Mouse (Mus musculus) embryonic fibroblast, embryonic 13.5 days (primary cell): ENCODE measurements around the gene Pde4d. TPM values are rescaled to one million over a fixed set of nuclear protein-coding genes. Genes with fewer than 3 reads are reported as not detected.

ENCODE experiments used
- H3K27ac ChIP-seq: 2 replicates; pipeline ENCODE4 v1.5.1; 2012; ENCODE audit warnings: low read length, control low read depth, inconsistent platforms; ENCODE audit not compliant: insufficient read depth
- H3K4me1 ChIP-seq: 2 replicates; pipeline ENCODE4 v1.6.1; 2011; ENCODE audit warnings: low read length; ENCODE audit not compliant: control insufficient read depth, insufficient read depth
- H3K4me3 ChIP-seq: 2 replicates; pipeline ENCODE4 v1.5.1; 2011; ENCODE audit warnings: mild to moderate bottlenecking, control low read depth, low read length; ENCODE audit not compliant: insufficient read depth
- CTCF ChIP-seq: IDR thresholded peaks from 2 replicates; pipeline ENCODE4 v1.5.1; 2011; ENCODE audit warnings: mild to moderate bottlenecking, control low read depth, low read length, moderate library complexity, borderline replicate concordance; ENCODE audit not compliant: insufficient read depth
- POLR2A ChIP-seq: IDR thresholded peaks from 2 replicates; pipeline ENCODE4 v1.6.1; 2011; ENCODE audit warnings: low read depth, mild to moderate bottlenecking, control low read depth, low read length, moderate library complexity
- polyA plus RNA-seq: library from polyadenylated mRNA; stranded (reverse); fragments of >200 nt; gene quantifications from 2 replicates; pipeline ENCODE4 v1.2.4, GENCODE M21; 2011; ENCODE audit warnings: low read depth; ENCODE audit not compliant: missing spikeins, insufficient read length

Pde4d gene
- polyA plus RNA-seq, 1 experiment = 26.9 TPM

DNA sequence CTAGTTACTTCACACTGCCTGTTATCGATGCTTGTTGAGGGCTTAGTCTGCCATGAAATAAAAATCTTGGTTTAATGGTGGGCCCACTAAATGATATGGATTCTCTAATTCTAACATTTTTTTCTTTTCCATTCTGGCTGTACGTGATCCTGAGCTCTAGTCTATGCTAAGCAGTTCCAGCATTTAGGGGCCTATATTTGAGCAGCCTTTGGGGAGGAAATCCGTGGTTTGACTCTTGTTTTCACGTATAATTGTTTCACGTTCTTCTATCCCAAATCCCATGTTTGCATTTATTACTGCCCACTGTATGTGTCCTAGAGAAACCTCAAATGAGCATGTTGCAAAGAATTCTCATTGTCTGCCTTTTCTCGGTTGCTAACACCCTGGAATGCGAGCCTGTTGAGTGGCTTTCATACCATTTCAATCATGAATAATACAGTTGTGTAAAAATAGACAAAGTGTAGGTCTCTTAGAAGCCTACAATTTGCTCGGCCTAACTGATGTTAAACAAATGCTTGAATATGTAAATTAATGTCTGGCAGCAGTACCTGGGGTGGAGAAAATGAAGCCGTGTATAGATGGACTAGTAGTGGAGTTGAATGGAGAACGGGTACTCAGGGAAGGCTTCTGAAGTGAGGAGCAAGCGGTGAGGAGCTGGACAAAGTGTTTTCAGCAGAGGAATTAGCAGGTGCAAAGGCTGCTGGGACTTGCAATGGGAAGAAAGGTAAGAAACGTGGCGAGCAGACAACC, 76.7 kb downstream of the Pde4d start:
- H3K4me1 ChIP-seq = peaks cover 10% of the 10 kb centered on the region; the same call in 1 of the 2 replicates
- no peak overlapping the region for H3K4me3 ChIP-seq
- H3K27ac ChIP-seq = peak overlapping the region; percentile 81
- TF ChIP-seq POLR2A = no peak
- TF ChIP-seq CTCF = no peak

DNA sequence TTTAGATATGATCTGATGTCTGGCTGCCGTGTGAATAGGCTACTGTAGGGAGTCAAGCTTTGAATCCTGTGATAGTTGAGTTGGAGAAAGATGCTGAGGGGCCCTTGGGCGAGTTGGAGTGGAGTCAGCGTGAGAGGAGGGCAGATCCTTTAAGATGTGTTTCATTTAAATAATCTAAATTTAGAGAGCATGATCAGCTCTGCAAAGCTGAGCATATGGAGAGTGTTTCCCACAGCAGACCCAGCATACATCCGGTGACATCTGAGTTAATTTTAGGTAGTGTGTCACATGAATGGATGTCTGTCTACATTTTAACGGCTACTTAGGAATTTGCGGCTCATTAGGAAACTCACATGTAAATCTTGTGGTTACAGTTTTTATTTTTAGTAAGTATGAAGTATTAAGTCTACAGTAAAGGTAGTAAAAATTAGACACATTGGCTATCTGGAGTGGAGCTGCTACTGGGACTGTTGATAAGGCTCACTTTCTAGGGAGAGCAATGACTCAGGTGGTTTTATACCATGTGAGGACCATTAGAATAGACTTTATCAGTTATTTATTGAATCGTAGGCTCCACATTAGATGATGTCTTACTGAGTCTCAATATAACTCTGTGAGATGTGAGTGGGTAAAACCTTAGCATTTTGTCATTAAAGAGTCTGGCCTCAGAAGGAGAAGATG, 77.5 kb downstream of the Pde4d start:
- Histone ChIP-seq H3K4me3 (no peak overlapping the region), H3K4me1 (peaks cover 10% of the 10 kb centered on the region; the same call in 1 of the 2 replicates), H3K27ac (peak overlapping the region; percentile 16)
- TF ChIP-seq POLR2A (no peak), CTCF (no peak)

DNA sequence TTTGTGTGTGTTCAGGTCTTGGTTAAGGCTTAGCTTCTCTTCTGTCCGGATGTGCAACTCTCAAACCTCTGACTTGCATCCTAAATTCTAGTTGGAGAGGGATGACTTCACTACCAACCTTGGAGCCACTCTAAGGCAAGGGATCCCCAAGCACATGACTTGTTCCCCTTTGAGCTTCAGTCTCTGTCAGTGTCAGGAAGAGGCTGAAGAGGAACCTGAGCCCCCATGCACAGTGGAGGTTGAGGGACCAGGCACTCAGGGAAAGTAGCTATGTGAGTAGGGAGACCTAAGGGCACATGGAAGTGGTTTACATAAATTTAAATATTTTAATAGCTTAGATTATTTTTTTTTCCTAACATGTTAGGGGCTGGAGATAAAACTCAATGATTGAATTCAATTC, 78.6 kb downstream of the Pde4d start:
- Histone ChIP-seq H3K27ac (no peak overlapping the region), H3K4me1 (peaks cover 10% of the 10 kb centered on the region; the same call in 1 of the 2 replicates), H3K4me3 (no peak overlapping the region)
- TF ChIP-seq CTCF (no peak), POLR2A (no peak)

DNA sequence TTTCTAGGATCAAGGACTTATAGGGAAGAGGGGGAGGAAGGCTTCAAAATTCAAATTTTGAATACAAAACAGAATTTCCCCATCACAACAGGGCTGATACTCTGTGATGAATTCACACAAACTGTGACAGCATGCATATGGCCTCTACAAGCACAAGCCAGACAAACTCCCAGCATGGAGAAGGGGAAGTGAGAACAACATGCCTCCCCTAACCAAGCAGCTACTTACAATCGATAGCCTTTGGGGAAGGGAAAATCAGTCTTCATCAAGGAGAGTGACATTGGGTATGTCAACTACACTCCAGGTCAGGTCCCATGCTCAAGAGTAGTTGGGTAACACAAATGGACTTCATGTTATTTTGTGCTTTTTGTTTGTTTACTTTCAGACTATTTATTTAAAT, 83.1 kb downstream of the Pde4d start:
- H3K4me1 ChIP-seq = no peaks in the 10 kb centered on the region
- H3K27ac ChIP-seq = no peak overlapping the region
- H3K4me3 ChIP-seq = no peak overlapping the region
- no peak for TF ChIP-seq CTCF
- no peak for TF ChIP-seq POLR2A

DNA sequence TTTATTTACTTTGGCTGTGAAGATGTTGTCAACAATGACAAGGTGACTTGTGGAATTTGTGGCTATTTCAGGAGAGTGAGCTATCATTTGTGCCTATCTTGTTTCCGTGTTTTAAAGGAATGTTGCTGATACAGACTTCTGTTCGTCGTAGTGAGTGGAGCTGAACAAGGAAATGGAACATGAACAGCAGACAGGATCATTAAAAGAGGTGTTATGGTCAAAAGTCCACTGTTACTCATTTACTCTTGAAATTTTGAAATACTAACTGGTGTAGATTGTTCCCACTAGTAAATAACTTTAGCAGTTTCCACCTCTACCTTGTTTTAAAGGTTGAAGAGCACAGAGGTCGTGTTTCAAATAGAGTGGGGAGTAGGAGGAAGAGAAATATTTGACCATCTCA, 86.7 kb downstream of the Pde4d start:
- TF ChIP-seq CTCF = no peak
- no peak for TF ChIP-seq POLR2A
- Histone ChIP-seq H3K27ac (no peak overlapping the region), H3K4me1 (peaks cover 4% of the 10 kb centered on the region; the same call in 1 of the 2 replicates), H3K4me3 (no peak overlapping the region)

- H3K27ac ChIP-seq = no peak overlapping the region
- no peak for TF ChIP-seq CTCF
- TF ChIP-seq POLR2A = no peak
- no peak overlapping the region for H3K4me3 ChIP-seq
- H3K4me1 ChIP-seq = peaks cover 4% of the 10 kb centered on the region; the same call in 1 of the 2 replicates
Observed at GRCm38 (mm10) chr13:108536951-108537350, 87.2 kb downstream of the Pde4d start.

GRCm38 (mm10) chr13:108538760-108539369, 89.1 kb downstream of the Pde4d start:
- peaks cover 4% of the 10 kb centered on the region; the same call in 1 of the 2 replicates for H3K4me1 ChIP-seq
- no peak overlapping the region for H3K27ac ChIP-seq
- H3K4me3 ChIP-seq = no peak overlapping the region
- TF ChIP-seq POLR2A (no peak), CTCF (no peak)

DNA sequence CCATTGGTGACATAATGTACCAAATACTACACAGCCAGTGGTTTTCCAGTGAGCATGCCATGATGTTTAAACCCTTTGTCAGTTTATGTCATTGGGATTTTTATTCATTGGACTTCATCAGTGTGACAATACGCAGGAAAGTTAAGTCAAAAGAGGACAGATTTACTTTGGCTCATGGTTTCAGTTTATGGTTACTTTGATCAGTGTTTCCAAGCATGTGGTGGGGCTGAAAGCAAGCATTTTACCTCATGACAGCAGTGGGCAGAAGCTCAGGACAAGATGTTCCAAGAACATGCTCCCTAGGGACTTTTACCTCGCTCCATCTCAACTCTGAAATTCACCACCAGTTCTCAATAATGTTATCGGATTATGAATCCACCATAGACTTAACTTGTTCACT, 91.7 kb downstream of the Pde4d start:
- no peak for TF ChIP-seq POLR2A
- TF ChIP-seq CTCF = no peak
- no peak overlapping the region for H3K27ac ChIP-seq
- peaks cover 4% of the 10 kb centered on the region; the same call in 1 of the 2 replicates for H3K4me1 ChIP-seq
- H3K4me3 ChIP-seq = no peak overlapping the region

DNA sequence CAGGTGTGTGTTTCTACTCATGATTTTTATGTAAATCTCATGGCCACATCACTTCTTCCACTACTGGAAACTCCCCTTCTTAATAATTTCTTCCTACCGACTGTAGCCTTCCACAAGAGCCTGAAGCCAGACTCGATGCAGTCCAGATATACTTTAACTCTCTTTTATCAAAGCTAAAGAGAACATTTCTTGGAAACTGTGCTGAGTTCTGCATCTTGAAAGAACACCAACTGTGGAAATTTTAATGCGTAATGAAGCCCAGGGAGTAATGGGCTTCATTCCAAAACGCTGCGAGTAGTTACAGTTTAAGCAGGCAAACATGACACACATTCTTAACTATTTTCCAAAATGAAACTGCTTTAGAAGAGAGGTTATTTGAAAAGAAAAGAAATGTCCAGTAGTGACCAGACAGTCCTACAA, 92.6 kb downstream of the Pde4d start:
- H3K4me3 ChIP-seq = no peak overlapping the region
- H3K4me1 ChIP-seq = peaks cover 4% of the 10 kb centered on the region; the same call in 1 of the 2 replicates
- TF ChIP-seq POLR2A (no peak), CTCF (no peak)
- peak overlapping the region; percentile 83 for H3K27ac ChIP-seq

DNA sequence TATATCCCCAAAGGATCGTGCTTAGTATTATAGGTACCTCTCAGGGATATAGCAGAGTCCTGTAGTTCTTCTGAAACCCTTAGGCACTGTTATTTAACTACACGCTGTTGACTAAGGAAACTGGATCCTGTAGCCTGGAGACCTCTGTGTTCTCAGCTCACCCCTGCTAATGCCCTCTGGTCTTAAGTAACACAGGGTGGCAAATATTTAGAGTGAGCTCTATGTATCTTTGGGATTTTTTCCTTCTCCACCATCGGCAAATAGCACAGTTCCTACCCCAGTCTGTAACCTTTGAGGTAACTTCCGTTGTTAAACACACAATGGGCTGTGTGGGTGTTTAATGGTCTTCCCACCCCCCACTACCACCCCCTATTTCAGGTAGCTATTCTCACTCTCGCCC, 102.5 kb downstream of the Pde4d start:
- Histone ChIP-seq H3K27ac (no peak overlapping the region), H3K4me3 (no peak overlapping the region), H3K4me1 (peaks cover 6% of the 10 kb centered on the region)
- TF ChIP-seq POLR2A = no peak
- no peak for TF ChIP-seq CTCF
